Mouse (Mus musculus) spleen, adult 2 months (tissue): Measurements from ENCODE around the gene Tvp23a. TPM values are rescaled to one million over a fixed set of nuclear protein-coding genes. Genes with fewer than 3 reads are reported as not detected.
A peak's percentile ranks its signal among the peaks of the same experiment; 100 is the strongest.

Experiments used
- DNase-seq, 2 experiments: peaks; one replicate each; pipeline versions ENCODE4 v3.0.0 to v3.0.0-alpha.2; 2012 to 2021; ENCODE audit warnings: low spot score in 2 of 2, low read depth in 1 of 2
- H3K27ac ChIP-seq: fragments of 200-500 bp; 2 replicates; pipeline ENCODE4 v1.5.1; 2012; ENCODE audit warnings: low read length, inconsistent platforms; ENCODE audit not compliant: insufficient read depth
- H3K27me3 ChIP-seq: fragments of 200-500 bp; 2 replicates; pipeline ENCODE4 v1.6.1; 2012; ENCODE audit warnings: mild to moderate bottlenecking, moderate library complexity, low read length, inconsistent platforms; ENCODE audit not compliant: control insufficient read depth, insufficient read depth
- H3K36me3 ChIP-seq: fragments of 200-500 bp; 2 replicates; pipeline ENCODE4 v1.6.1; 2012; ENCODE audit warnings: mild to moderate bottlenecking, low read length, inconsistent platforms; ENCODE audit not compliant: control insufficient read depth, insufficient read depth
- H3K4me1 ChIP-seq: fragments of 200-500 bp; 2 replicates; pipeline ENCODE4 v1.6.1; 2011; ENCODE audit warnings: inconsistent platforms; ENCODE audit not compliant: control insufficient read depth, insufficient read depth, insufficient read length
- H3K4me3 ChIP-seq: fragments of 200-500 bp; 2 replicates; pipeline ENCODE4 v1.5.1; 2011; ENCODE audit warnings: mild to moderate bottlenecking, inconsistent platforms; ENCODE audit not compliant: insufficient read depth, insufficient read length; ENCODE audit errors: extremely low read depth
- CTCF ChIP-seq: fragments of 200-500 bp; IDR thresholded peaks from 2 replicates; pipeline ENCODE4 v1.5.1; 2011; ENCODE audit warnings: mild to moderate bottlenecking, inconsistent platforms; ENCODE audit not compliant: insufficient read depth, insufficient read length, insufficient replicate concordance; ENCODE audit errors: extremely low read depth
- POLR2A ChIP-seq: fragments of 200-500 bp; IDR thresholded peaks from 2 replicates; pipeline ENCODE4 v1.6.1; 2011; ENCODE audit warnings: low read depth, low read length, inconsistent platforms
- WGBS: fragments of 180-500 bp; shearing (Covaris S2); methylation state at CpG from one replicate; pipeline ENCODE4 v1.1.7; 2018; 5-methylcytosine and 5-hydroxymethylcytosine counted together
- polyA plus RNA-seq: library from polyadenylated mRNA; depleted of rRNA; stranded (reverse); fragments of >200 nt; gene quantifications from 2 replicates; pipeline ENCODE4 v1.2.3, GENCODE M21; 2012; rRNA removed

Gene Tvp23a
- polyA plus RNA-seq, 1 experiment: 0.32 TPM

- WGBS: 65% methylated on average over 3 of the region's 3 CpGs
- Histone ChIP-seq H3K27me3 (no peaks in the 10 kb centered on the region), H3K4me1 (no peaks in the 10 kb centered on the region), H3K36me3 (no peaks in the 10 kb centered on the region), H3K27ac (no peak overlapping the region), H3K4me3 (no peak overlapping the region)
- TF ChIP-seq POLR2A: no peak
- DNase-seq: no peak
Observed at GRCm38 (mm10) chr16:10384544-10384943, 62.6 kb downstream of the Tvp23a start.

- Histone ChIP-seq H3K36me3 (no peaks in the 10 kb centered on the region), H3K27me3 (no peaks in the 10 kb centered on the region), H3K27ac (peak overlapping the region; percentile 57), H3K4me3 (peak overlapping the region; percentile 59), H3K4me1 (no peaks in the 10 kb centered on the region)
- no peak for TF ChIP-seq CTCF
- TF ChIP-seq POLR2A: no peak
- WGBS: 26% methylated on average over 8 of the region's 8 CpGs
- DNase-seq: peak; percentile 18 to 27
Observed at GRCm38 (mm10) chr16:10384060-10384497, 63.1 kb downstream of the Tvp23a start.

GRCm38 (mm10) chr16:10379531-10379930 lies 67.6 kb downstream of the Tvp23a start:
- Histone ChIP-seq H3K36me3 (no peaks in the 10 kb centered on the region), H3K4me3 (no peak overlapping the region), H3K27ac (no peak overlapping the region), H3K27me3 (no peaks in the 10 kb centered on the region), H3K4me1 (no peaks in the 10 kb centered on the region)
- DNase-seq: no peak
- no peak for TF ChIP-seq POLR2A
- TF ChIP-seq CTCF: no peak
- 73% methylated on average over 2 of the region's 2 CpGs for WGBS

GRCm38 (mm10) chr16:10377286-10377685 lies 69.9 kb downstream of the Tvp23a start:
- H3K27me3 ChIP-seq: no peaks in the 10 kb centered on the region
- H3K27ac ChIP-seq: no peak overlapping the region
- DNase-seq: no peak
- no peaks in the 10 kb centered on the region for H3K4me1 ChIP-seq
- TF ChIP-seq POLR2A (no peak), CTCF (no peak)
- H3K4me3 ChIP-seq: no peak overlapping the region
- 75% methylated on average over 1 of the region's 1 CpGs for WGBS
- H3K36me3 ChIP-seq: no peaks in the 10 kb centered on the region

- Histone ChIP-seq H3K4me1 (no peaks in the 10 kb centered on the region), H3K36me3 (no peaks in the 10 kb centered on the region), H3K27ac (no peak overlapping the region), H3K4me3 (no peak overlapping the region), H3K27me3 (no peaks in the 10 kb centered on the region)
- TF ChIP-seq POLR2A (no peak), CTCF (no peak)
- no peak for DNase-seq
- WGBS: 53% methylated on average over 13 of the region's 13 CpGs
Observed at GRCm38 (mm10) chr16:10374254-10375011, 72.7 kb downstream of the Tvp23a start.

GRCm38 (mm10) chr16:10372372-10372771 lies 74.8 kb downstream of the Tvp23a start:
- DNase-seq: no peak
- TF ChIP-seq CTCF (no peak), POLR2A (no peak)
- Histone ChIP-seq H3K4me1 (no peaks in the 10 kb centered on the region), H3K4me3 (no peak overlapping the region), H3K27me3 (no peaks in the 10 kb centered on the region), H3K27ac (no peak overlapping the region), H3K36me3 (no peaks in the 10 kb centered on the region)
- WGBS: 83% methylated on average over 4 of the region's 4 CpGs

Other genes with a start within 250 kb of the Tvp23a start
- 10.9 and 13.1 TPM in 2 replicates for gene Emp2, start 133.4 kb downstream of the Tvp23a start, polyA plus RNA-seq
- gene Tekt5, start 51.9 kb downstream of the Tvp23a start, polyA plus RNA-seq: 0.08 and 0.14 TPM in 2 replicates
- 38.6 and 40.3 TPM in 2 replicates for gene Nubp1, start 35.4 kb downstream of the Tvp23a start, polyA plus RNA-seq
- 82.2 and 98.8 TPM in 2 replicates for gene Ciita, start 32.7 kb upstream of the Tvp23a start, polyA plus RNA-seq
- 40.8 and 55.1 TPM in 2 replicates for gene Dexi, start 95.7 kb upstream of the Tvp23a start, polyA plus RNA-seq
- gene Clec16a, start 98.0 kb upstream of the Tvp23a start, polyA plus RNA-seq: 8.2 and 10.0 TPM in 2 replicates